Mouse (Mus musculus) limb, embryonic 12.5 days (tissue): ENCODE data around the gene Epb41. TPM values are rescaled to one million over a fixed set of nuclear protein-coding genes. Genes with fewer than 3 reads are reported as not detected.
A peak's percentile ranks its signal among the peaks of the same experiment; 100 is the strongest.

Experiments used
- ATAC-seq: fragments of 200-750 bp; cut with Nextera tagmentation; 2 replicates; pipeline ENCODE4 v1.8.0; 2017; ENCODE audit warnings: low read depth, moderate TSS enrichment; ENCODE audit not compliant: insufficient number of reproducible peaks, insufficient read depth, low FRiP score, low TSS enrichment
- H3K27ac ChIP-seq: fragments of 300-500 bp; sonication (generic); 2 replicates; pipeline ENCODE4 v1.5.1; 2016; ENCODE audit warnings: mild to moderate bottlenecking, moderate library complexity
- H3K27me3 ChIP-seq: fragments of 300-500 bp; sonication (generic); 2 replicates; pipeline ENCODE4 v1.6.1; 2016; ENCODE audit warnings: mild to moderate bottlenecking, moderate library complexity
- H3K36me3 ChIP-seq: fragments of 300-500 bp; sonication (generic); 2 replicates; pipeline ENCODE4 v1.6.1; 2016; ENCODE audit warnings: mild to moderate bottlenecking, moderate library complexity
- H3K4me1 ChIP-seq: fragments of 300-500 bp; sonication (generic); replicated peaks from 2 replicates; pipeline ENCODE4 v1.6.1; 2016
- H3K4me2 ChIP-seq: fragments of 300-500 bp; sonication (generic); 2 replicates; pipeline ENCODE4 v1.6.1; 2016; ENCODE audit warnings: mild to moderate bottlenecking, moderate library complexity
- H3K4me3 ChIP-seq: fragments of 300-500 bp; sonication (generic); replicated peaks from 2 replicates; pipeline ENCODE4 v1.5.1; 2016; ENCODE audit warnings: mild to moderate bottlenecking
- H3K9ac ChIP-seq: fragments of 300-500 bp; sonication (generic); replicated peaks from 2 replicates; pipeline ENCODE4 v1.6.1; 2016; ENCODE audit warnings: mild to moderate bottlenecking, moderate library complexity
- H3K9me3 ChIP-seq: fragments of 300-500 bp; sonication (generic); 2 replicates; pipeline ENCODE4 v1.6.1; 2016; ENCODE audit warnings: mild to moderate bottlenecking, moderate library complexity
- WGBS: fragments of 180-500 bp; shearing (Covaris S2); methylation state at CpG from one replicate; pipeline ENCODE4 v1.1.7; 2016; 5-methylcytosine and 5-hydroxymethylcytosine counted together
- polyA plus RNA-seq: library from polyadenylated mRNA; unstranded; fragments of >200 nt; fragmentation: Nextera tagmentation; extraction: Ambion mirVana; gene quantifications from 2 replicates; pipeline ENCODE4 v1.2.1, GENCODE M21; 2016

The Epb41 gene
- polyA plus RNA-seq, 1 experiment from 2014 or later, result 118 TPM

GRCm38 (mm10) chr4:131940846-131941245 is 134.3 kb downstream of the Epb41 start:
- no peaks in the 10 kb centered on the region for H3K9me3 ChIP-seq
- ATAC-seq, result no peak
- H3K4me3 ChIP-seq, result no peak overlapping the region
- 95% methylated on average over 4 of the region's 4 CpGs for WGBS
- peaks cover 66% of the 10 kb centered on the region for H3K36me3 ChIP-seq
- no peaks in the 10 kb centered on the region for H3K27me3 ChIP-seq
- no peak overlapping the region for H3K27ac ChIP-seq
- H3K4me1 ChIP-seq, result peaks cover 10% of the 10 kb centered on the region
- no peak overlapping the region for H3K4me2 ChIP-seq
- no peak overlapping the region for H3K9ac ChIP-seq

- Histone ChIP-seq H3K27me3 (no peaks in the 10 kb centered on the region), H3K36me3 (peaks cover 75% of the 10 kb centered on the region), H3K4me2 (no peak overlapping the region), H3K9me3 (no peaks in the 10 kb centered on the region), H3K9ac (no peak overlapping the region), H3K4me3 (no peak overlapping the region), H3K27ac (no peak overlapping the region), H3K4me1 (peaks cover 10% of the 10 kb centered on the region)
- WGBS, result 87% methylated on average over 2 of the region's 2 CpGs
- no peak for ATAC-seq
Measured at GRCm38 (mm10) chr4:131939459-131939858, 135.7 kb downstream of the Epb41 start.

GRCm38 (mm10) chr4:131929146-131929545 is 146.0 kb downstream of the Epb41 start:
- no peaks in the 10 kb centered on the region for H3K9me3 ChIP-seq
- WGBS, result 90% methylated on average over 6 of the region's 6 CpGs
- no peak overlapping the region for H3K4me2 ChIP-seq
- peaks cover 12% of the 10 kb centered on the region; the same call in 1 of the 2 replicates for H3K4me1 ChIP-seq
- H3K36me3 ChIP-seq, result peaks cover 99% of the 10 kb centered on the region
- no peak overlapping the region for H3K4me3 ChIP-seq
- no peak for ATAC-seq
- H3K27me3 ChIP-seq, result peaks cover 6% of the 10 kb centered on the region; the same call in 1 of the 2 replicates
- H3K9ac ChIP-seq, result no peak overlapping the region
- H3K27ac ChIP-seq, result no peak overlapping the region

GRCm38 (mm10) chr4:131924096-131924810 is 150.9 kb downstream of the Epb41 start:
- H3K36me3 ChIP-seq, result peaks cover 67% of the 10 kb centered on the region
- H3K27me3 ChIP-seq, result peaks cover 51% of the 10 kb centered on the region
- H3K27ac ChIP-seq, result no peak overlapping the region
- no peaks in the 10 kb centered on the region for H3K9me3 ChIP-seq
- H3K4me2 ChIP-seq, result no peak overlapping the region
- WGBS, result 74% methylated on average over 6 of the region's 6 CpGs
- no peak overlapping the region for H3K9ac ChIP-seq
- no peak for ATAC-seq
- H3K4me1 ChIP-seq, result peaks cover 53% of the 10 kb centered on the region
- no peak overlapping the region for H3K4me3 ChIP-seq

GRCm38 (mm10) chr4:131922404-131922803 is 152.7 kb downstream of the Epb41 start:
- no peak overlapping the region for H3K27ac ChIP-seq
- peaks cover 67% of the 10 kb centered on the region for H3K4me1 ChIP-seq
- peak overlapping the region; percentile 88 for H3K4me2 ChIP-seq
- no peak for ATAC-seq
- H3K36me3 ChIP-seq, result peaks cover 48% of the 10 kb centered on the region
- 56% methylated on average over 15 of the region's 15 CpGs for WGBS
- peak overlapping the region; percentile 67 for H3K4me3 ChIP-seq
- no peaks in the 10 kb centered on the region for H3K9me3 ChIP-seq
- peak overlapping the region; percentile 83; the same call in 1 of the 2 replicates for H3K9ac ChIP-seq
- H3K27me3 ChIP-seq, result peaks cover 63% of the 10 kb centered on the region

GRCm38 (mm10) chr4:131921461-131922346 is 153.4 kb downstream of the Epb41 start, which contains the start of gene Tmem200b:
Gene Tmem200b (plus strand): TSS chr4:131921771.
- no peak for ATAC-seq
- WGBS, result 1% methylated on average over 121 of the region's 130 CpGs
- Histone ChIP-seq H3K27ac (peak within 1 kb of the TSS; percentile 87), H3K27me3 (peaks cover 70% of the 10 kb centered on the region), H3K4me3 (peak within 1 kb of the TSS; percentile 67), H3K36me3 (peaks cover 41% of the 10 kb centered on the region), H3K9ac (peak within 1 kb of the TSS; percentile 83), H3K4me2 (peak within 1 kb of the TSS; percentile 88), H3K9me3 (no peaks in the 10 kb centered on the region), H3K4me1 (peaks cover 73% of the 10 kb centered on the region)

GRCm38 (mm10) chr4:131920595-131921351 is 154.3 kb downstream of the Epb41 start:
- Histone ChIP-seq H3K27ac (peak overlapping the region; percentile 87), H3K27me3 (peaks cover 80% of the 10 kb centered on the region), H3K9me3 (no peaks in the 10 kb centered on the region), H3K4me2 (peak overlapping the region; percentile 88), H3K9ac (peak overlapping the region; percentile 83), H3K4me1 (peaks cover 82% of the 10 kb centered on the region), H3K36me3 (peaks cover 32% of the 10 kb centered on the region), H3K4me3 (peak overlapping the region; percentile 67)
- under 1% methylated on average over 75 of the region's 76 CpGs for WGBS
- ATAC-seq, result no peak

- WGBS, result under 1% methylated on average over 50 of the region's 51 CpGs
- peak overlapping the region; percentile 87 for H3K27ac ChIP-seq
- peaks cover 80% of the 10 kb centered on the region for H3K27me3 ChIP-seq
- ATAC-seq, result no peak
- H3K9me3 ChIP-seq, result no peaks in the 10 kb centered on the region
- H3K4me2 ChIP-seq, result peak overlapping the region; percentile 88
- peaks cover 85% of the 10 kb centered on the region for H3K4me1 ChIP-seq
- peak overlapping the region; percentile 83 for H3K9ac ChIP-seq
- H3K36me3 ChIP-seq, result peaks cover 26% of the 10 kb centered on the region
- H3K4me3 ChIP-seq, result peak overlapping the region; percentile 67
Measured at GRCm38 (mm10) chr4:131920141-131920594, 155.0 kb downstream of the Epb41 start.

- no peak for ATAC-seq
- peaks cover 79% of the 10 kb centered on the region for H3K27me3 ChIP-seq
- H3K4me2 ChIP-seq, result peak overlapping the region; percentile 88
- 5% methylated on average over 15 of the region's 15 CpGs for WGBS
- peak overlapping the region; percentile 83 for H3K9ac ChIP-seq
- peak overlapping the region; percentile 87 for H3K27ac ChIP-seq
- H3K4me3 ChIP-seq, result peak overlapping the region; percentile 67
- no peaks in the 10 kb centered on the region for H3K9me3 ChIP-seq
- peaks cover 20% of the 10 kb centered on the region for H3K36me3 ChIP-seq
- H3K4me1 ChIP-seq, result peaks cover 84% of the 10 kb centered on the region
Measured at GRCm38 (mm10) chr4:131919506-131920140, 155.5 kb downstream of the Epb41 start.
